Mouse (Mus musculus) CH12.LX (cell line): ENCODE results near the gene Ankrd2.

Experiments used
- CHD2 ChIP-seq: IDR thresholded peaks from 2 replicates; pipeline ENCODE4 v1.6.1; 2011; ENCODE audit warnings: low read length, improper control_type of control experiment
- CTCF ChIP-seq, 2 experiments: IDR thresholded peaks in 1 of 2; conservative IDR thresholded peaks in 1 of 2; 2 replicates each; pipeline ENCODE4 v1.5.1; 2011 to 2012; ENCODE audit warnings: low read depth in 2 of 2, low read length in 2 of 2, improper control_type of control experiment in 1 of 2, inconsistent platforms in 1 of 2, mild to moderate bottlenecking in 1 of 2, moderate library complexity in 1 of 2
- EP300 ChIP-seq: IDR thresholded peaks from 2 replicates; pipeline ENCODE4 v1.6.1; 2011; ENCODE audit warnings: low read length, improper control_type of control experiment
- GABPA ChIP-seq: IDR thresholded peaks from 2 replicates; pipeline ENCODE4 v1.6.1; 2012; ENCODE audit warnings: low read depth, low read length, improper control_type of control experiment, inconsistent platforms; ENCODE audit not compliant: insufficient replicate concordance
- MAFK ChIP-seq: IDR thresholded peaks from 2 replicates; pipeline ENCODE4 v1.6.1; 2011; ENCODE audit warnings: low read length, improper control_type of control experiment; ENCODE audit not compliant: insufficient replicate concordance
- MAX ChIP-seq: IDR thresholded peaks from 2 replicates; pipeline ENCODE4 v1.6.1; 2011; ENCODE audit warnings: low read length, improper control_type of control experiment
- NELFE ChIP-seq: IDR thresholded peaks from 2 replicates; pipeline ENCODE4 v1.6.1; 2011; ENCODE audit warnings: low read depth, low read length, improper control_type of control experiment
- NRF1 ChIP-seq: IDR thresholded peaks from 2 replicates; pipeline ENCODE4 v1.6.1; 2014; ENCODE audit warnings: low read depth, mild to moderate bottlenecking, inconsistent platforms, low read length, improper control_type of control experiment, moderate library complexity
- POLR2A ChIP-seq: IDR thresholded peaks from 2 replicates; pipeline ENCODE4 v1.6.1; 2011; ENCODE audit warnings: low read depth, mild to moderate bottlenecking, improper control_type of control experiment, low read length
- RCOR1 ChIP-seq: conservative IDR thresholded peaks from 2 replicates; pipeline ENCODE4 v1.6.1; 2012; ENCODE audit warnings: low read depth, mild to moderate bottlenecking, inconsistent platforms, low read length, improper control_type of control experiment
- SIN3A ChIP-seq: IDR thresholded peaks from 2 replicates; pipeline ENCODE4 v1.6.1; 2012; ENCODE audit warnings: low read length, improper control_type of control experiment, inconsistent platforms
- SMC3 ChIP-seq: IDR thresholded peaks from 2 replicates; pipeline ENCODE4 v1.6.1; 2011; ENCODE audit warnings: low read depth, low read length, improper control_type of control experiment
- USF1 ChIP-seq: IDR thresholded peaks from 2 replicates; pipeline ENCODE4 v1.6.1; 2014; ENCODE audit warnings: low read depth, mild to moderate bottlenecking, inconsistent platforms, low read length, improper control_type of control experiment

GRCm38 (mm10) chr19:42035456-42036248 is at the start of gene Ankrd2:
- TF ChIP-seq USF1 (no peak), MAX (no peak), SMC3 (peak; percentile 82), EP300 (no peak), NELFE (no peak), CTCF (conservative IDR thresholded peaks at IDR 0.05 in 1 of 2, IDR thresholded peaks at IDR 0.05 in 1 of 2; ENCODE audit: low read depth in 2 of 2, low read length in 2 of 2) (peak; percentile 71 to 90), MAFK (no peak), CHD2 (no peak), POLR2A (no peak), RCOR1 (no peak), NRF1 (no peak), GABPA (no peak), SIN3A (no peak)
